Mouse (Mus musculus) brain, embryonic 18.5 days (tissue): ENCODE measurements around the gene Smarca1.

Source experiments
- DNase-seq: peaks from one replicate; pipeline ENCODE4 v3.0.0-alpha.2; 2012; ENCODE audit warnings: low read depth, low spot score

Smarca1 gene

GRCm38 (mm10) chrX:47764440-47764839, 128.3 kb downstream of the Smarca1 start:
- DNase-seq = no peak

- no peak for DNase-seq
These were observed 132.6 kb downstream of the Smarca1 start for GRCm38 (mm10) chrX:47760212-47760611.
